8 mouse cellular contexts compared by ENCODE assay signal in the genomic region with DNA sequence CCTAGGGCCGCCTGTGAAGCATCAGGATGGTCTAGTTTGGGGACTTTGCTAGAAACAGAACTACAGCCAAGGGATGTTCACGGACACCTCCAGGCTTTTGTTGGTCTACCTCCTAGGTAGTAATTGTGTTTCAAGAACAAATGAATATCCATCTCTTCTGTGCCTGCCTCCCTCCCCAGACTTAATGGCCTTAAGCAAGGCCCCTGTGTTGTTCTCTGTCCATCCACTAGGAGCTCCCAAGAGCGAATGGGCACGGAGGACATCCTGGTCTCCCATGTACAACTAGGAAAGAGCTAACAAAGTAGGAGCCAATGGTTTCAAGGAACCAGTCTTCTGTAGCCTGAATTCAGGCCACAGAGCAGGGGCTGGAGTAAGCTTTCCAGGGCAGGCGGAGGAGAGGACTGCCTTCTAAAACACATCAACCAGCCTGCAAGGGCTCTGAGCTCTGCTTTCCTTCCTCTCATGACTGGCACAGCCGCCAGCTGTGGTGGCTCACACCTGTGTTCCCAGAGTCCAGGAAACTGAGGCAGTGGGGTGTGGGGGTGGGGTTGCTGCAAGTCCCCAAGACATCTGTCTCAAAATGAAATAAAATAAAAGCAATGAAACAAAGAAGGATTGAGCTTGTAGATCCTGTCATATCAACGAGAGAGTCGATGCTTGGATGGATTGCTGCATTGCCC.
A peak's percentile ranks its signal among the peaks of the same experiment; 100 is the strongest.
DNase-seq lines count a peak whose midpoint lies in the region; ATAC-seq lines count a peak whose summit lies in the region.

No protein-coding gene starts in this region.

- peak; percentile 54 for DNase-seq in CD4-positive, CD25-positive, alpha-beta regulatory T cell, adult 2 months (ENCODE audit: low read depth, low spot score)
- peak; percentile 53 to 56 for DNase-seq in layer of hippocampus, postnatal 10 days (ENCODE audit: low spot score in 2 of 2)
- DNase-seq in layer of hippocampus, adult 9-11 months: no peak
- peak; percentile 55 for DNase-seq in embryo, embryonic 9.5 days (ENCODE audit: extremely low spot score)
- peak; percentile 78 for DNase-seq in retina, postnatal 1 day
- no peak for DNase-seq in left cerebral cortex, postnatal 25 days (ENCODE audit: low spot score in 2 of 2)
- DNase-seq in urinary bladder, postnatal 14 days (ENCODE audit: low spot score): no peak

- intact Hi-C loops in left cerebral cortex, postnatal 25 days (cut with DNase I): no loop called here

- no peak for ATAC-seq in CD4-positive, CD25-positive, alpha-beta regulatory T cell, adult 4 months

Comparison
In these comparisons a context has a peak if more than half of its experiments do, and no peak if none do; other contexts are left out.
1. DNase-seq: peak in CD4-positive, CD25-positive, alpha-beta regulatory T cell, adult 2 months (single experiment), layer of hippocampus, postnatal 10 days (2 of 2), embryo, embryonic 9.5 days (single experiment) and retina, postnatal 1 day (single experiment); none in layer of hippocampus, adult 9-11 months (single experiment), left cerebral cortex, postnatal 25 days (0 of 2) and urinary bladder, postnatal 14 days (single experiment).